Mouse (Mus musculus) C2C12 (cell line): ENCODE data around the gene Tmem206. TPM values are rescaled to one million over a fixed set of nuclear protein-coding genes. Genes with fewer than 3 reads are reported as not detected.

Experiments used
- H3K27me3 ChIP-seq: one replicate; pipeline ENCODE4 v1.6.1; 2011; ENCODE audit not compliant: control insufficient read depth, insufficient read depth, insufficient read length
- H3K36me3 ChIP-seq: one replicate; pipeline ENCODE4 v1.6.1; 2011; ENCODE audit not compliant: control insufficient read depth, insufficient read depth
- H3K4me3 ChIP-seq: one replicate; pipeline ENCODE4 v1.5.1; 2011; ENCODE audit warnings: mild to moderate bottlenecking, control low read depth; ENCODE audit not compliant: poor library complexity, insufficient read depth, severe bottlenecking
- H3K79me2 ChIP-seq: one replicate; pipeline ENCODE4 v1.6.1; 2011; ENCODE audit not compliant: control insufficient read depth, insufficient read depth
- H3K79me3 ChIP-seq: one replicate; pipeline ENCODE4 v1.6.1; 2011; ENCODE audit warnings: low read depth, control low read depth
- H3ac ChIP-seq: one replicate; pipeline ENCODE3; 2011; ENCODE audit warnings: low read depth; ENCODE audit not compliant: control insufficient read depth, insufficient read length
- CEBPB ChIP-seq: IDR thresholded peaks from one replicate; pipeline ENCODE4 v1.6.1; 2011; ENCODE audit warnings: low read depth, mild to moderate bottlenecking, control low read depth, moderate library complexity
- CTCF ChIP-seq: IDR thresholded peaks from one replicate; pipeline ENCODE4 v1.5.1; 2011; ENCODE audit not compliant: control insufficient read depth, insufficient read depth, insufficient read length
- FOSL1 ChIP-seq: IDR thresholded peaks from one replicate; pipeline ENCODE4 v1.8.0; 2011; ENCODE audit warnings: mild to moderate bottlenecking, low read length; ENCODE audit not compliant: poor library complexity, insufficient read depth, severe bottlenecking
- MAX ChIP-seq: IDR thresholded peaks from one replicate; pipeline ENCODE4 v1.6.1; 2011; ENCODE audit warnings: mild to moderate bottlenecking, control low read depth
- MYOD1 ChIP-seq: IDR thresholded peaks from one replicate; pipeline ENCODE4 v1.6.1; 2011; ENCODE audit warnings: low read depth; ENCODE audit not compliant: control insufficient read depth, insufficient read length
- MYOG ChIP-seq: IDR thresholded peaks from one replicate; pipeline ENCODE4 v1.6.1; 2011; ENCODE audit not compliant: control insufficient read depth, insufficient read length; ENCODE audit errors: extremely low read depth
- USF1 ChIP-seq: IDR thresholded peaks from one replicate; pipeline ENCODE4 v1.6.1; 2011; ENCODE audit warnings: low read depth, mild to moderate bottlenecking, control low read depth, moderate library complexity
- polyA plus RNA-seq: library from polyadenylated mRNA; unstranded; fragments of >200 nt; fragmentation: generic; extraction: Trizol; gene quantifications from one replicate; pipeline ENCODE4 v1.2.1, GENCODE M21; 2012; ENCODE audit warnings: missing spikeins

The Tmem206 gene
- polyA plus RNA-seq, 1 experiment, result 9.8 TPM

- H3K27me3 ChIP-seq, result no peaks in the 10 kb centered on the region
- no peaks in the 10 kb centered on the region for H3K36me3 ChIP-seq
- H3K4me3 ChIP-seq, result no peak overlapping the region
- H3ac ChIP-seq, result no peak overlapping the region
- no peaks in the 10 kb centered on the region for H3K79me2 ChIP-seq
- H3K79me3 ChIP-seq, result no peaks in the 10 kb centered on the region
- TF ChIP-seq USF1, result no peak
- no peak for TF ChIP-seq FOSL1
- no peak for TF ChIP-seq MYOD1
- no peak for TF ChIP-seq CEBPB
- no peak for TF ChIP-seq CTCF
- TF ChIP-seq MAX, result no peak
- no peak for TF ChIP-seq MYOG
Observed at GRCm38 (mm10) chr1:191304216-191304615, 21.5 kb upstream of the Tmem206 start.

- Histone ChIP-seq H3K79me3 (no peaks in the 10 kb centered on the region), H3K79me2 (no peaks in the 10 kb centered on the region), H3K27me3 (no peaks in the 10 kb centered on the region), H3K36me3 (no peaks in the 10 kb centered on the region), H3K4me3 (no peak overlapping the region), H3ac (no peak overlapping the region)
- TF ChIP-seq CTCF (peak; percentile 9), MYOG (no peak)
Observed at GRCm38 (mm10) chr1:191305610-191306009, 20.1 kb upstream of the Tmem206 start.

- Histone ChIP-seq H3K79me3 (no peaks in the 10 kb centered on the region), H3K4me3 (no peak overlapping the region), H3K27me3 (no peaks in the 10 kb centered on the region), H3ac (no peak overlapping the region), H3K36me3 (no peaks in the 10 kb centered on the region), H3K79me2 (no peaks in the 10 kb centered on the region)
- TF ChIP-seq USF1, result no peak
- TF ChIP-seq FOSL1, result no peak
- no peak for TF ChIP-seq MYOD1
- no peak for TF ChIP-seq CTCF
- TF ChIP-seq MAX, result no peak
- TF ChIP-seq CEBPB, result no peak
- no peak for TF ChIP-seq MYOG
Observed at GRCm38 (mm10) chr1:191306316-191306715, 19.4 kb upstream of the Tmem206 start.

- H3K4me3 ChIP-seq, result no peak overlapping the region
- no peaks in the 10 kb centered on the region for H3K79me2 ChIP-seq
- TF ChIP-seq MYOG, result no peak
- no peak for TF ChIP-seq FOSL1
- no peak for TF ChIP-seq CTCF
- TF ChIP-seq MYOD1, result no peak
- TF ChIP-seq MAX, result no peak
- TF ChIP-seq USF1, result no peak
- no peak for TF ChIP-seq CEBPB
- H3ac ChIP-seq, result no peak overlapping the region
- H3K79me3 ChIP-seq, result no peaks in the 10 kb centered on the region
- H3K27me3 ChIP-seq, result no peaks in the 10 kb centered on the region
- H3K36me3 ChIP-seq, result no peaks in the 10 kb centered on the region
Observed at GRCm38 (mm10) chr1:191307766-191308455, 17.8 kb upstream of the Tmem206 start.

- Histone ChIP-seq H3K79me3 (no peaks in the 10 kb centered on the region), H3ac (no peak overlapping the region), H3K79me2 (no peaks in the 10 kb centered on the region), H3K36me3 (no peaks in the 10 kb centered on the region), H3K4me3 (no peak overlapping the region), H3K27me3 (no peaks in the 10 kb centered on the region)
- no peak for TF ChIP-seq FOSL1
Observed at GRCm38 (mm10) chr1:191311296-191311898, 14.3 kb upstream of the Tmem206 start.

GRCm38 (mm10) chr1:191312513-191312941, 13.2 kb upstream of the Tmem206 start:
- H3ac ChIP-seq, result peak overlapping the region; percentile 50
- H3K4me3 ChIP-seq, result peak overlapping the region; percentile 40
- TF ChIP-seq CTCF (peak; percentile 25), FOSL1 (no peak)
- no peaks in the 10 kb centered on the region for H3K27me3 ChIP-seq
- no peaks in the 10 kb centered on the region for H3K79me2 ChIP-seq
- H3K36me3 ChIP-seq, result no peaks in the 10 kb centered on the region
- H3K79me3 ChIP-seq, result no peaks in the 10 kb centered on the region
